Mouse (Mus musculus) embryonic stem cell, embryonic (primary cell): ENCODE measurements around the gene Nova2.

Experiments used
- CTCF ChIA-PET, 4 experiments: fragments of 300-600 bp in 2 of 4; fragments of 350-600 bp in 2 of 4; sonication (Branson Sonifier 250); formaldehyde crosslinking; loops; one replicate each; lab custom pipeline; 2022; ENCODE audit warnings: inconsistent platforms in 2 of 4; lab: Charles Lee
- POLR2A ChIA-PET, 4 experiments: fragments of 300-600 bp in 2 of 4; fragments of 350-600 bp in 2 of 4; sonication (Branson Sonifier 250); formaldehyde crosslinking; loops; one replicate each; lab custom pipeline; 2022; ENCODE audit warnings: antibody characterized with exemption in 4 of 4, inconsistent platforms in 1 of 4; lab: Charles Lee

The Nova2 gene

GRCm38 (mm10) chr7:18910241-18910831, 15.4 kb upstream of the Nova2 start, which contains the start of gene Ccdc61:
Gene Ccdc61, minus strand, starts transcription at chr7:18910415.
- CTCF ChIA-PET = interaction anchor here in 3 of 4 experiments (0.5 to 1.5 kb wide), 7 partner anchors 13 to 558 kb away, joined by 3 to 16 read pairs (median 4); partner anchors contain the start of genes Mypop (in 1 of the 3) and Nova2 (in 1 of the 3)
- POLR2A ChIA-PET = interaction anchor here in 3 of 4 experiments (0.7 to 4.0 kb wide), 16 partner anchors 10 to 182 kb away, joined by 3 to 20 read pairs (median 4); partner anchors contain the start of genes Mypop (in 1 of the 3) and Nova2 (in 1 of the 3)

DNA sequence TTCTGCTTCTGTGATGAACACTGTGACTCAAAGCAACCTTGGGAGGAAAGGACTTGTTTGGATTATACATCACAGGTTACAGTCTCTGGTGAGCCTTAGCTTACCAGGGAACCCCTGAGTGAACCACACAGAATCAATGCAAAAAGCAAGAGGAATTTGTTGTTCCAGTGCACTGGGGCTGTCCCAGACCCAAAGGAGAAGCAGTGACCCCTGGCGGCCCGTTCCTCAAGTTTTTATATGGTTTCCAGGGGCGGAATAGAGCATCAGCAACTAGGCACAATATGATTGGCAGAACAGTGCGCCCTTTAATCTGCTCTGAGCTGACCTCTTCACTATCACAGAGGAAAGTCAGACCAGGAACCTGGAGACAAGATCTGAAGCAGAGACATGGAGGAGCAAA, 9.4 kb upstream of the Nova2 start:
- CTCF ChIA-PET = interaction anchor here in 2 of 4 experiments (0.5 to 1.3 kb wide), 6 partner anchors 11 to 105 kb away, joined by 3 to 5 read pairs (median 3); no protein-coding TSS in a partner anchor
- POLR2A ChIA-PET = interaction anchor here in 2 of 4 experiments (0.6 to 1.2 kb wide), 4 partner anchors 10 to 24 kb away, joined by 3 read pairs; partner anchors contain the start of gene Nova2 (in 1 of the 2)

DNA sequence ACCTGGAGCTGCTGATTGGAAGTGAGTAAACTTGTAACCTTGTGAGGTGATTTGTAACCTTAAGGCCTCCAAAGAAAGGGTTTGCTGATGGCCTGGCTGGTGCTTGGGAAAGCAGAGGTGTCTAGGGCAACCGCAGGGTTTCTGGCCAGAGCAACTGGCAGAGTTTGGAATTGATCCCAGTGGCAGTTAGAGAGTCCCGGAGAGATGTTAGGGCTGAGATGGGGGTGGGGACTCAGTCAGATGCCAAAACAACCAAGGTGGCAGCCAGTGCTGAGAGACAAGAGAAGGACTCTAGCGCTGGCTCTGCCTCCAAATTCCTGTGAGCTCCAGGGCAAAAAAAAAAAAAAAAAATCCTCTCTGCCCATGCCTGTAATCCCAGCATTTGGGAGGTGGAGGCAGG, 7.8 kb upstream of the Nova2 start:
- ChIA-PET CTCF (no interaction called here), POLR2A (no interaction called here)

DNA sequence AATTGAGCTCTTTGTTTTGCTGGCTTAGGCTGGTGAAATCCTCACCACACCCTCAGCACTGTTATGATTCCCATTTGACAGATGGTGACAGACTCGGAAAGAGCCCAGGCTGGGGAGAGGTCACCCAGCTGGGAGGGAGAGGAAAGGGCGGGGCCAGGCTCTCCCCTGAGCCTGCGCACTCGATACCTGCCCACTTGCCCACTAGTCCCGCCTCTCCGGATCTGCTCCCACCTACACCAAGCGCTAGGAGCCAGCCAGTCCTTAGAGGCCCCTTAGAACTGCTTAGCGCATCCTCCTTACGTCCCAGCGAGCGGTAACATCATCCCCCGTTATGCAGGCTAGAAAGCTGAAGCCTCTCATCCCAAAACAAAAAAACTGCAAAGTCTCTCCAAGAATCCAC, 4.6 kb upstream of the Nova2 start:
- CTCF ChIA-PET = interaction anchor here in 2 of 4 experiments (0.5 to 0.9 kb wide), 4 partner anchors 29 to 172 kb away, joined by 3 to 5 read pairs (median 4); no protein-coding TSS in a partner anchor

DNA sequence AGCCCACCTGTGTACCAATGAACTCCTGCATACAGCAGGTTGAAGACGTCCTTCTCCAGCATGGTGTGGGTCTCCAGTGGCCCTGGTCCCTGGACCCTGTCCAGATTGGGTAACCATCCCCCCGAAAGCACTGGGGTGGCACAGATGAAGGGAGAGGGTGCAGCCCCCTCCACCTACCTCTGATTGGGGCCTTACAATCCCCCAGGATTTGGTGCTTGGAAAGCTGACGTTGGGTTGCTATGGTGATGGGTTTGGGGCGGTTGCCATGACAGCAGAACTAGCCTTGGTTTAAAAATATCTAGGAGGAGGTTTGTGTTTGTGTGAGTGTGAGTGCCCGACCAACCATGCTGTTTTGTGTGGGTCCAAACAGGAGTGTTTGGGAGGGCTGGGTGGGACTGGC, 2.9 kb upstream of the Nova2 start:
- POLR2A ChIA-PET = no interaction called here
- CTCF ChIA-PET = interaction anchor here in 1 of 4 experiments (0.7 kb wide), 1 partner anchor 27 kb away, joined by 4 read pairs; no protein-coding TSS in a partner anchor

More for the DNA sequence above, 4.6 kb upstream of the Nova2 start:
- POLR2A ChIA-PET = interaction anchor here in 2 of 4 experiments (0.5 to 1.1 kb wide), 3 partner anchors 19 to 140 kb away, joined by 3 read pairs; no protein-coding TSS in a partner anchor

- POLR2A ChIA-PET = no interaction called here
These were observed 2.4 kb upstream of the Nova2 start for GRCm38 (mm10) chr7:18923267-18923666.

DNA sequence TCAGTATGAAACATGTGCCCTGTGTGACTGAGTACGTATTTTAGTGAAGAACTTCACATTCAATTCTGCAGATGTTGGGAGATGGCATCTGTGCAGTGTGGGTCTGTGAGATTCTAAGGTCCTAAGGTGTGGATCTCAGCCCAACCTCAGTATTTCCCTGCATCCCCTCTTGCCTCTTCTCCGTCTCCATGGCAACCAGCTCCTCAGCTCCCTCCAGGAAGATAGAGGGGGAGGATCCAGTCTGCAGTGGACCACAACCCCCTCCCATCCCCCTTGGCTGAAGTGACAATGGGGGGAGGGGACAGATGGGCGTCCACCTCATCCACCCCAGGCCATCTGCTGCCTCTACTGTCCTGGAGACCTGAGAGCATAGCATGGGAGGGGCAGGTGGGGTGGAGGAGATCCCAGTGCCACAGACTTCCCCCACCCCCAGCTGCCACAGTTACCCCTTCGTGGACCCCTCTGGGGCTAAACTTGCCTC, 1.9 kb upstream of the Nova2 start:
- CTCF ChIA-PET = interaction anchor here in 1 of 4 experiments (2.1 kb wide), 1 partner anchor 170 kb away, joined by 7 read pairs; no protein-coding TSS in a partner anchor
- POLR2A ChIA-PET = interaction anchor here in 1 of 4 experiments (0.5 kb wide), 1 partner anchor 705 kb away, joined by 3 read pairs; the partner anchor contains the start of gene Relb

More at GRCm38 (mm10) chr7:18923267-18923666, 2.4 kb upstream of the Nova2 start:
- CTCF ChIA-PET = no interaction called here

DNA sequence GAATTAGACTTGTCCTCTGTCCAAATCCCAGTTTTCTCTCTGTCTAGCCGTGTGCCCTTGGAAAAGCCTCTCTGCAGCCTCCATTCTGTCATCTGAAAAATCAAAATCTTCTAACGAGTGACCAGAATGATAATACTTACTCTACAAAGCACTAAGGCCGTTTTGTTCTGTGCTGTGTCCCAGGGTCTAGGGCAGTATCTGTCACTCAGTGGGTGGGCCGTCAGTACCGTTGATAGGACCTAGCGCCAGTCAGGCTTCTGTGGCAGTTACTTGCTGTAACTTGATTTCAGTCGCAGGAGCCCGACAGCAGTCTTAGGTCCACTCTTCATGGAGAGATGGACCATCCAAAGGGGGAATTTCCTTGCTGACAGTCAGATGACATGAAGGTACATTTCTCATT, 1.4 kb upstream of the Nova2 start:
- ChIA-PET POLR2A (interaction anchor here in 3 of 4 experiments (0.6 to 2.4 kb wide), 9 partner anchors 15 to 168 kb away, joined by 3 to 10 read pairs (median 5); no protein-coding TSS in a partner anchor), CTCF (interaction anchor here in 1 of 4 experiments (0.6 to 2.1 kb wide), 6 partner anchors 16 to 169 kb away, joined by 3 to 7 read pairs (median 4); no protein-coding TSS in a partner anchor)

- CTCF ChIA-PET = interaction anchor here in 2 of 4 experiments (0.6 to 1.4 kb wide), 10 partner anchors 16 to 211 kb away, joined by 3 to 4 read pairs (median 3); partner anchors contain the start of genes Ccdc61 (in 1 of the 2) and Foxa3 (in 1 of the 2)
- POLR2A ChIA-PET = interaction anchor here in 3 of 4 experiments (0.6 to 2.4 kb wide), 13 partner anchors 10 to 331 kb away, joined by 3 to 10 read pairs (median 4); no protein-coding TSS in a partner anchor
These were observed 528 bp downstream of the Nova2 start for GRCm38 (mm10) chr7:18926041-18926790.

- POLR2A ChIA-PET = interaction anchor here in 2 of 4 experiments (0.7 to 2.4 kb wide), 6 partner anchors 12 to 331 kb away, joined by 3 to 9 read pairs (median 4); no protein-coding TSS in a partner anchor
- CTCF ChIA-PET = interaction anchor here in 3 of 4 experiments (0.6 to 1.4 kb wide), 5 partner anchors 18 to 96 kb away, joined by 3 to 10 read pairs (median 3); partner anchors contain the start of gene Foxa3 (in 1 of the 3)
These were observed 1.2 kb downstream of the Nova2 start for GRCm38 (mm10) chr7:18926911-18927310.

DNA sequence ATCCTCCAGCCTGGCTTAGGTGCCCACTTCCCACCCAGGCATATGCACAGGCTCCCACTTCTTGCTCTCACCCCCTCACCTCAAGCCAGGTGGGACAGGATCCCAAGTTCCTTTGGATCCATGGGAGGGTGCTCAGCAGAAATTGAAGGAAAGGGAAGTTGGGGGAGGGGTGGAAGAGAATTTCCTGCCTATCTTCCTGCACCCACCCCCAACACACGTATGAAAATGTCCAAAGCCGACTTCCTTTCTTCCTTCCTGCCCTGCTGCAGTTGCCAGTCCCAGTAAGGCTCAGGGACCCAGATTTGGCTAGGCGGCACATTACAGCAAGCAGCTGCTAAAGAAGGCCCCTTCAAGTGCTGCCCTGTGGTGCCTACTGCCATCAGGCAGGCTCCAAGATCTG, 2.1 kb downstream of the Nova2 start:
- ChIA-PET CTCF (interaction anchor here in 2 of 4 experiments (0.6 to 1.2 kb wide), 2 partner anchors 19 to 96 kb away, joined by 3 to 10 read pairs; partner anchors contain the start of gene Foxa3 (in 1 of the 2)), POLR2A (interaction anchor here in 1 of 4 experiments (0.7 to 2.0 kb wide), 2 partner anchors 11 to 30 kb away, joined by 4 to 9 read pairs; no protein-coding TSS in a partner anchor)

GRCm38 (mm10) chr7:18942376-18942775, 16.7 kb downstream of the Nova2 start:
- CTCF ChIA-PET = interaction anchor here in 2 of 4 experiments (0.5 to 1.4 kb wide), 7 partner anchors 17 to 126 kb away, joined by 3 to 5 read pairs (median 4); partner anchors contain the start of genes Nova2 (in 1 of the 2) and Rsph6a (in 1 of the 2)
- POLR2A ChIA-PET = interaction anchor here in 2 of 4 experiments (0.5 to 1.5 kb wide), 4 partner anchors 15 to 507 kb away, joined by 3 to 5 read pairs (median 4); partner anchors contain the start of genes Ccdc61 (in 1 of the 2) and Nova2 (in 1 of the 2)

- ChIA-PET CTCF (interaction anchor here in 3 of 4 experiments (0.6 to 1.4 kb wide), 6 partner anchors 26 to 169 kb away, joined by 3 to 5 read pairs (median 4); partner anchors contain the start of gene Rsph6a (in 1 of the 3)), POLR2A (interaction anchor here in 2 of 4 experiments (0.5 to 1.2 kb wide), 5 partner anchors 14 to 1940 kb away, joined by 3 to 4 read pairs (median 3); partner anchors contain the start of gene Ccdc61 (in 1 of the 2))
These were observed 17.1 kb downstream of the Nova2 start for GRCm38 (mm10) chr7:18942815-18943214.

- ChIA-PET POLR2A (interaction anchor here in 2 of 4 experiments (0.6 to 1.2 kb wide), 5 partner anchors 9 to 660 kb away, joined by 3 to 4 read pairs (median 3); partner anchors contain the start of gene Nova2 (in 1 of the 2)), CTCF (interaction anchor here in 2 of 4 experiments (0.5 to 1.1 kb wide), 7 partner anchors 13 to 385 kb away, joined by 3 to 4 read pairs (median 3); no protein-coding TSS in a partner anchor)
These were observed 22.5 kb downstream of the Nova2 start for GRCm38 (mm10) chr7:18948151-18948550.

- POLR2A ChIA-PET = interaction anchor here in 3 of 4 experiments (0.5 to 1.9 kb wide), 4 partner anchors 8 to 125 kb away, joined by 3 to 7 read pairs (median 4); no protein-coding TSS in a partner anchor
- CTCF ChIA-PET = interaction anchor here in 3 of 4 experiments (0.5 to 0.8 kb wide), 4 partner anchors 27 to 139 kb away, joined by 3 to 4 read pairs (median 3); no protein-coding TSS in a partner anchor
These were observed 24.3 kb downstream of the Nova2 start for GRCm38 (mm10) chr7:18949781-18950522.
